Mouse (Mus musculus) MEL (cell line): ENCODE measurements around the gene Hdac6. TPM values are rescaled to one million over a fixed set of nuclear protein-coding genes. Genes with fewer than 3 reads are reported as not detected.

ENCODE experiments used
- DNase-seq: peaks from one replicate; pipeline ENCODE4 v3.0.0; 2011; ENCODE audit warnings: low read depth, low spot score
- H3K27ac ChIP-seq: 2 replicates; pipeline ENCODE4 v1.5.1; 2012; ENCODE audit warnings: low read depth, mild to moderate bottlenecking, control low read depth, low read length, moderate library complexity; ENCODE audit not compliant: control insufficient read depth
- H3K27me3 ChIP-seq, 2 experiments: fragments of 150-350 bp in 1 of 2; sonication (generic) in 1 of 2; 2 replicates each; pipeline ENCODE4 v1.6.1; 2012; ENCODE audit warnings: low read length in 2 of 2, mild to moderate bottlenecking in 2 of 2, improper control_type of control experiment in 1 of 2, moderate library complexity in 1 of 2; ENCODE audit not compliant: insufficient read depth in 2 of 2, control insufficient read depth in 1 of 2
- H3K36me3 ChIP-seq, 2 experiments: 2 replicates each; pipeline ENCODE4 v1.6.1; 2012 to 2014; ENCODE audit warnings: low read length in 2 of 2, improper control_type of control experiment in 1 of 2, inconsistent platforms in 1 of 2, mild to moderate bottlenecking in 1 of 2; ENCODE audit not compliant: insufficient read depth in 2 of 2, control insufficient read depth in 1 of 2
- H3K4me1 ChIP-seq, 2 experiments: fragments of 150-350 bp in 1 of 2; sonication (generic) in 1 of 2; 2 replicates each; pipeline ENCODE4 v1.6.1; 2012; ENCODE audit warnings: low read length in 2 of 2, improper control_type of control experiment in 1 of 2, mild to moderate bottlenecking in 1 of 2; ENCODE audit not compliant: insufficient read depth in 2 of 2, control insufficient read depth in 1 of 2
- H3K4me3 ChIP-seq, 2 experiments: fragments of 150-350 bp in 1 of 2; sonication (generic) in 1 of 2; 2 replicates each; pipeline ENCODE4 v1.5.1; 2012; ENCODE audit warnings: low read depth in 2 of 2, low read length in 2 of 2, mild to moderate bottlenecking in 2 of 2, moderate library complexity in 2 of 2, control low read depth in 1 of 2, improper control_type of control experiment in 1 of 2; ENCODE audit not compliant: control insufficient read depth in 1 of 2, insufficient read depth in 1 of 2
- H3K79me2 ChIP-seq: 2 replicates; pipeline ENCODE4 v1.6.1; 2012; ENCODE audit warnings: mild to moderate bottlenecking, low read length, moderate library complexity; ENCODE audit not compliant: control insufficient read depth, poor library complexity, insufficient read depth
- H3K9ac ChIP-seq: 2 replicates; pipeline ENCODE4 v1.6.1; 2012; ENCODE audit warnings: low read depth, mild to moderate bottlenecking, control low read depth, low read length, moderate library complexity; ENCODE audit not compliant: control insufficient read depth, poor library complexity, severe bottlenecking
- H3K9me3 ChIP-seq: fragments of 150-350 bp; sonication (generic); replicated peaks from 2 replicates; pipeline ENCODE4 v1.6.1; 2012; ENCODE audit warnings: mild to moderate bottlenecking, low read length, improper control_type of control experiment, moderate library complexity; ENCODE audit not compliant: insufficient read depth
- BHLHE40 ChIP-seq: IDR thresholded peaks from 2 replicates; pipeline ENCODE4 v1.6.1; 2012; ENCODE audit warnings: low read depth, mild to moderate bottlenecking, inconsistent platforms, low read length, improper control_type of control experiment, borderline replicate concordance
- GATA1 ChIP-seq: IDR thresholded peaks from 2 replicates; pipeline ENCODE4 v1.6.1; 2011; ENCODE audit warnings: low read depth, low read length, improper control_type of control experiment
- KAT2A ChIP-seq: conservative IDR thresholded peaks from 2 replicates; pipeline ENCODE4 v1.6.1; 2012; ENCODE audit warnings: low read depth, low read length, improper control_type of control experiment, inconsistent platforms
- MAX ChIP-seq: IDR thresholded peaks from 2 replicates; pipeline ENCODE4 v1.6.1; 2011; ENCODE audit warnings: low read length, improper control_type of control experiment
- MEF2A ChIP-seq: IDR thresholded peaks from 2 replicates; pipeline ENCODE4 v1.6.1; 2014; ENCODE audit warnings: low read depth, mild to moderate bottlenecking, inconsistent platforms, low read length, improper control_type of control experiment; ENCODE audit not compliant: poor library complexity, insufficient replicate concordance, severe bottlenecking; ENCODE audit errors: extremely low read depth
- POLR2A ChIP-seq, 2 experiments: IDR thresholded peaks; 2 replicates each; pipeline ENCODE4 v1.6.1; 2011 to 2012; ENCODE audit warnings: low read length in 2 of 2, mild to moderate bottlenecking in 2 of 2, control low read depth in 1 of 2, improper control_type of control experiment in 1 of 2, low read depth in 1 of 2, moderate library complexity in 1 of 2; ENCODE audit not compliant: control insufficient read depth in 1 of 2, insufficient read depth in 1 of 2, poor library complexity in 1 of 2
- POLR2AphosphoS5 ChIP-seq: IDR thresholded peaks from 2 replicates; pipeline ENCODE4 v1.6.1; 2012; ENCODE audit warnings: low read depth, borderline replicate concordance, mild to moderate bottlenecking, inconsistent platforms, low read length, moderate library complexity, mixed read lengths
- TAL1 ChIP-seq: IDR thresholded peaks from 2 replicates; pipeline ENCODE4 v1.6.1; 2012; ENCODE audit warnings: mild to moderate bottlenecking, inconsistent platforms, low read length, moderate library complexity, mixed read lengths
- TBP ChIP-seq: IDR thresholded peaks from 2 replicates; pipeline ENCODE4 v1.8.0; 2011; ENCODE audit warnings: low read depth, low read length, improper control_type of control experiment
- ZC3H11A ChIP-seq: IDR thresholded peaks from 2 replicates; pipeline ENCODE4 v1.6.1; 2012; ENCODE audit warnings: low read depth, mild to moderate bottlenecking, inconsistent platforms, low read length, improper control_type of control experiment
- ZMIZ1 ChIP-seq: IDR thresholded peaks from 2 replicates; pipeline ENCODE4 v1.6.1; 2012; ENCODE audit warnings: low read depth, mild to moderate bottlenecking, inconsistent platforms, low read length, improper control_type of control experiment, moderate library complexity
- polyA plus RNA-seq, 2 experiments: library from polyadenylated mRNA; stranded (reverse) in 1 of 2; unstranded in 1 of 2; fragments of >175 nt in 1 of 2; fragments of >200 nt in 1 of 2; gene quantifications; 2 replicates each; pipeline versions ENCODE4 v1.2.1 to v1.2.4; 2012; ENCODE audit warnings: low replicate concordance in 2 of 2, low read depth in 1 of 2; ENCODE audit not compliant: insufficient read length in 2 of 2, insufficient read depth in 1 of 2, missing spikeins in 1 of 2
- total RNA-seq: library from RNA; depleted of rRNA; stranded (reverse); fragments of 300-350 nt; gene quantifications from 2 replicates; pipeline ENCODE4 v1.2.3, GENCODE M21; 2012

Hdac6 gene
- total and polyA plus RNA-seq, 3 experiments: 6.3 to 19.7 TPM; not detected in 1

- Histone ChIP-seq H3K9me3 (no peaks in the 10 kb centered on the region), H3K27me3 (no peaks in the 10 kb centered on the region), H3K4me3 (peak overlapping the region; percentile 30 to 37)
- TF ChIP-seq POLR2AphosphoS5 (peak; percentile 69; the same call in 1 of the 2 replicates), BHLHE40 (no peak), MAX (no peak), POLR2A (IDR thresholded peaks at IDR 0.05; ENCODE audit: control insufficient read depth in 1 of 2, insufficient read depth in 1 of 2, low read depth in 1 of 2, low read length in 2 of 2, poor library complexity in 1 of 2) (no peak; a peak in 1 of 4 replicates)
- TF ChIP-seq, all 39 proteins: peak for 1
- peaks cover 44% of the 10 kb centered on the region for H3K79me2 ChIP-seq
- peak overlapping the region; percentile 69 for H3K9ac ChIP-seq
- peaks cover 26 to 44% of the 10 kb centered on the region in 2 experiments for H3K4me1 ChIP-seq
- H3K36me3 ChIP-seq: peaks cover 0 to 44% of the 10 kb centered on the region in 2 experiments; a peak in 2 of 4 replicates
- peak overlapping the region; percentile 98 for H3K27ac ChIP-seq
- DNase-seq: peak; percentile 73
These were observed 21.2 kb upstream of the Hdac6 start for GRCm38 (mm10) chrX:7968899-7969298.

- Histone ChIP-seq H3K27me3 (no peaks in the 10 kb centered on the region), H3K9me3 (no peaks in the 10 kb centered on the region), H3K27ac (peak overlapping the region; percentile 98), H3K4me3 (peak overlapping the region; percentile 62 to 73), H3K9ac (peak overlapping the region; percentile 79), H3K4me1 (peaks cover 29 to 51% of the 10 kb centered on the region in 2 experiments), H3K36me3 (peaks cover 0 to 49% of the 10 kb centered on the region in 2 experiments; a peak in 2 of 4 replicates), H3K79me2 (peaks cover 48% of the 10 kb centered on the region)
- TF ChIP-seq ZC3H11A (no peak), TAL1 (peak; percentile 89), POLR2A (IDR thresholded peaks at IDR 0.05; ENCODE audit: control insufficient read depth in 1 of 2, insufficient read depth in 1 of 2, low read depth in 1 of 2, low read length in 2 of 2, poor library complexity in 1 of 2) (peak in 1 of 2 experiments; percentile 15; a peak in 1 of 4 replicates), ZMIZ1 (no peak), GATA1 (peak; percentile 96), KAT2A (no peak)
- DNase-seq: peak; percentile 94
These were observed 20.5 kb upstream of the Hdac6 start for GRCm38 (mm10) chrX:7968226-7968625.

- Histone ChIP-seq H3K4me3 (peak overlapping the region; percentile 66 to 97), H3K27me3 (no peaks in the 10 kb centered on the region), H3K27ac (peak overlapping the region; percentile 98), H3K4me1 (peaks cover 29 to 53% of the 10 kb centered on the region in 2 experiments), H3K9me3 (no peaks in the 10 kb centered on the region), H3K36me3 (peaks cover 0 to 52% of the 10 kb centered on the region in 2 experiments; a peak in 3 of 4 replicates), H3K9ac (peak overlapping the region; percentile 84), H3K79me2 (peaks cover 52% of the 10 kb centered on the region)
- DNase-seq: peak; percentile 94
- peak in 1 of 2 experiments; percentile 87; a peak in 2 of 4 replicates for TF ChIP-seq POLR2A (IDR thresholded peaks at IDR 0.05; ENCODE audit: control insufficient read depth in 1 of 2, insufficient read depth in 1 of 2, low read depth in 1 of 2, low read length in 2 of 2, poor library complexity in 1 of 2)
- no peak for TF ChIP-seq ZMIZ1
- no peak for TF ChIP-seq MEF2A
- peak; percentile 85 for TF ChIP-seq TBP
- peak; percentile 66; the same call in 1 of the 2 replicates for TF ChIP-seq POLR2AphosphoS5
These were observed 20.0 kb upstream of the Hdac6 start for GRCm38 (mm10) chrX:7967596-7968201.
